Mouse (Mus musculus) Patski (cell line): Measurements from ENCODE around the gene Peli1. TPM values are rescaled to one million over a fixed set of nuclear protein-coding genes. Genes with fewer than 3 reads are reported as not detected.
A peak's percentile ranks its signal among the peaks of the same experiment; 100 is the strongest.
"Not testable (repeated sequence)": the region's sequence is repeated elsewhere in the genome, so short reads cannot be mapped to it uniquely, and the experiment has no call there.

ENCODE experiments used
- ATAC-seq: fragments of 100-300 bp; one replicate; pipeline ENCODE4 v1.8.0; 2021
- CTCF ChIA-PET: fragments of 350-600 bp; sonication (Branson Sonifier 250); formaldehyde crosslinking; loops from one replicate; lab custom pipeline; 2022; ENCODE audit warnings: inconsistent platforms; lab: Charles Lee
- POLR2A ChIA-PET: fragments of 350-600 bp; sonication (Branson Sonifier 250); formaldehyde crosslinking; loops from one replicate; lab custom pipeline; 2022; ENCODE audit warnings: antibody characterized with exemption, inconsistent platforms; lab: Charles Lee
- DNase-seq: peaks from one replicate; pipeline ENCODE4 v3.0.0-alpha.2; 2011; ENCODE audit warnings: low read depth, low spot score
- H3K27me3 ChIP-seq: fragments of 371-371 bp; one replicate; pipeline ENCODE4 v1.5.1; 2021
- CTCF ChIP-seq: fragments of 100-300 bp; IDR thresholded peaks from one replicate; pipeline ENCODE4 v1.5.1; 2021
- in situ Hi-C: fragments of 300-500 bp; cut with MboI; formaldehyde crosslinking; loops from 3 replicates; pipeline ENCODE4 v1.11.1; 2018; ENCODE audit warnings: low pct_unique_long_range_greater_than_20kb, mixed read lengths
- polyA plus RNA-seq: library from polyadenylated mRNA; unstranded; gene quantifications from one replicate; pipeline ENCODE4 v1.2.3, GENCODE M21; 2021

Gene Peli1
- polyA plus RNA-seq, 1 experiment from 2014 or later: 13.1 TPM

GRCm38 (mm10) chr11:21172281-21172680, 81.2 kb downstream of the Peli1 start:
- POLR2A ChIA-PET: no interaction called here
- TF ChIP-seq CTCF: no peak
- DNase-seq (no peak), ATAC-seq (no peak)
- no peaks in the 10 kb centered on the region for H3K27me3 ChIP-seq
- CTCF ChIA-PET: no interaction called here
- in situ Hi-C loops: no loop called here

GRCm38 (mm10) chr11:21173926-21174325, 82.8 kb downstream of the Peli1 start:
- in situ Hi-C loops: no loop called here
- DNase-seq: no peak
- TF ChIP-seq CTCF: no peak
- no peak for ATAC-seq
- ChIA-PET POLR2A (no interaction called here), CTCF (interaction anchor here (1.3 to 1.7 kb wide), 2 partner anchors 10 to 21 kb away, joined by 3 read pairs; no protein-coding TSS in a partner anchor)
- H3K27me3 ChIP-seq: no peaks in the 10 kb centered on the region

GRCm38 (mm10) chr11:21174396-21174795, 83.3 kb downstream of the Peli1 start:
- DNase-seq (no peak), ATAC-seq (no peak)
- TF ChIP-seq CTCF: no peak
- CTCF ChIA-PET: interaction anchor here (1.3 to 1.7 kb wide), 2 partner anchors 10 to 22 kb away, joined by 3 read pairs; no protein-coding TSS in a partner anchor
- in situ Hi-C loops: no loop called here
- POLR2A ChIA-PET: no interaction called here
- no peaks in the 10 kb centered on the region for H3K27me3 ChIP-seq

GRCm38 (mm10) chr11:21175063-21175462, 84.0 kb downstream of the Peli1 start:
- no peak for TF ChIP-seq CTCF
- CTCF ChIA-PET: interaction anchor here (1.7 kb wide), 1 partner anchor 9 kb away, joined by 3 read pairs; no protein-coding TSS in a partner anchor
- ATAC-seq: no peak
- H3K27me3 ChIP-seq: no peaks in the 10 kb centered on the region
- no peak for DNase-seq
- POLR2A ChIA-PET: no interaction called here
- in situ Hi-C loops: loop anchor here (5.0 kb wide), 1 partner anchor 383 kb away; no protein-coding TSS in a partner anchor

GRCm38 (mm10) chr11:21176491-21176890, 85.4 kb downstream of the Peli1 start:
- POLR2A ChIA-PET: no interaction called here
- ATAC-seq: no peak

GRCm38 (mm10) chr11:21178343-21178742, 87.3 kb downstream of the Peli1 start:
- TF ChIP-seq CTCF: peak; percentile 75
- ChIA-PET CTCF (interaction anchor here (0.7 to 2.4 kb wide), 5 partner anchors 47 to 390 kb away, joined by 3 to 9 read pairs (median 4); no protein-coding TSS in a partner anchor), POLR2A (no interaction called here)
- in situ Hi-C loops: loop anchor here (5.0 kb wide), 1 partner anchor 386 kb away; no protein-coding TSS in a partner anchor
- H3K27me3 ChIP-seq: peaks cover 5% of the 10 kb centered on the region
- ATAC-seq (peak; percentile 39), DNase-seq (no peak)

More at GRCm38 (mm10) chr11:21176491-21176890, 85.4 kb downstream of the Peli1 start:
- in situ Hi-C loops: loop anchor here (5.0 kb wide), 1 partner anchor 384 kb away; no protein-coding TSS in a partner anchor
- no peak for DNase-seq
- no peak for TF ChIP-seq CTCF
- CTCF ChIA-PET: interaction anchor here (2.4 kb wide), 1 partner anchor 383 kb away, joined by 9 read pairs; no protein-coding TSS in a partner anchor
- peaks cover 4% of the 10 kb centered on the region for H3K27me3 ChIP-seq

GRCm38 (mm10) chr11:21178998-21179645, 88.0 kb downstream of the Peli1 start:
- no peak for ATAC-seq

GRCm38 (mm10) chr11:21179873-21180272, 88.8 kb downstream of the Peli1 start:
- H3K27me3 ChIP-seq, ATAC-seq, DNase-seq, POLR2A ChIA-PET: not testable (repeated sequence)
- CTCF ChIA-PET: interaction anchor here (1.6 kb wide), 1 partner anchor 45 kb away, joined by 4 read pairs; no protein-coding TSS in a partner anchor
- in situ Hi-C loops: loop anchor here (5.0 kb wide), 2 partner anchors 263 to 388 kb away; no protein-coding TSS in a partner anchor

More at GRCm38 (mm10) chr11:21178998-21179645, 88.0 kb downstream of the Peli1 start:
- ChIA-PET CTCF (interaction anchor here (1.0 to 1.8 kb wide), 3 partner anchors 46 to 391 kb away, joined by 4 to 5 read pairs (median 4); no protein-coding TSS in a partner anchor), POLR2A (no interaction called here)
- H3K27me3 ChIP-seq: peaks cover 5% of the 10 kb centered on the region
- in situ Hi-C loops: loop anchor here (5.0 kb wide), 1 partner anchor 387 kb away; no protein-coding TSS in a partner anchor
- no peak for TF ChIP-seq CTCF
- DNase-seq: no peak

GRCm38 (mm10) chr11:21180650-21181049, 89.6 kb downstream of the Peli1 start:
- TF ChIP-seq CTCF: no peak
- DNase-seq (no peak), ATAC-seq (no peak)
- POLR2A ChIA-PET: no interaction called here
- H3K27me3 ChIP-seq: peaks cover 5% of the 10 kb centered on the region
- in situ Hi-C loops: loop anchor here (5.0 kb wide), 1 partner anchor 263 kb away; no protein-coding TSS in a partner anchor
- CTCF ChIA-PET: no interaction called here

GRCm38 (mm10) chr11:21181616-21182015, 90.5 kb downstream of the Peli1 start:
- in situ Hi-C loops: loop anchor here (5.0 kb wide), 1 partner anchor 264 kb away; no protein-coding TSS in a partner anchor
- peaks cover 5% of the 10 kb centered on the region for H3K27me3 ChIP-seq
- no peak for DNase-seq
- no peak for TF ChIP-seq CTCF
- ChIA-PET POLR2A (no interaction called here), CTCF (interaction anchor here (1.0 kb wide), 1 partner anchor 54 kb away, joined by 4 read pairs; no protein-coding TSS in a partner anchor)
- no peak for ATAC-seq
